Mouse (Mus musculus): ENCODE data around the gene Slc39a3.
"Not testable (repeated sequence)": the region's sequence is repeated elsewhere in the genome, so short reads cannot be mapped to it uniquely, and the experiment has no call there.

Gene Slc39a3

GRCm38 (mm10) chr10:81001161-81001560, 36.1 kb downstream of the Slc39a3 start:
- DNase-seq: no peak

DNA sequence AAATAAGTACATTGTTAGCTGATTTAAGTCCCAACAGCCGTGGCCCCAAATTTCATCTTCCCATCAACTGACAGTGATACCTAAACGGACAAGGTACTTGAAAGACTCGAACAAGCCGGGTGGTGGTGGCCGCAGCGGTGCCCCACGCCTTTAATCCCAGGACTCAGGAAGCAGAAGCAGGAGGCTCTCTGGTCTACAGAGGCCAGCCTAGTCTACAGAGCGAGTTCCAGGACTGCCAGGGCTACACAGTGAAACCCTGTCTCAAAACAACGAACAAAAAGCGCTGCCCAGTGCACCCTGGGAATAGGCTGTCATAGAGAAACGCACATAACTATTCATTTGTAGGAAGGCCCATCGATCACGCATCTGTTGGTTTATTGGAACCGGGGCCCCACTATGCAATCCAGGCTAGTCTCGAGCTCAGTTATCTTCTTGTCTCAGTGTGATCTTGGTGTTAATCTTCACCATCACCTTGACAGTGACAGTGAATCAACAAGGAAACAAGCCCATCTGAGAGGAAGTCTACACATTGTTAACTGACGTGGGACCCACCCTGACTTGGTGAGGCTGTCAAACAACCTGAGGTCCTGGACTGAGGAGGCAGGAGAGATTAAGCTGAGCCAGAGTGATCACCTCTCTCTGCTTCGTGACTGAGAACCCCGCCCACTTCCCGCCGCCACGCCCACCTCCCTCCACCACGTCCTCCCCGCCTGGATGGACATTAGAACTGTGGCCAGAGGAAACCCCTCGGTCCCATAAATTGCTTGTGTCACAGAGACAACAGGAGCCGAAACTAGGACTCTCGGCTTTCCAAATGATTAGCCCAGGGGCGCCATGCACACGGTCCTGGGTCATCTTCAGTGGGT, 36.8 kb downstream of the Slc39a3 start:
- no peak for DNase-seq

DNA sequence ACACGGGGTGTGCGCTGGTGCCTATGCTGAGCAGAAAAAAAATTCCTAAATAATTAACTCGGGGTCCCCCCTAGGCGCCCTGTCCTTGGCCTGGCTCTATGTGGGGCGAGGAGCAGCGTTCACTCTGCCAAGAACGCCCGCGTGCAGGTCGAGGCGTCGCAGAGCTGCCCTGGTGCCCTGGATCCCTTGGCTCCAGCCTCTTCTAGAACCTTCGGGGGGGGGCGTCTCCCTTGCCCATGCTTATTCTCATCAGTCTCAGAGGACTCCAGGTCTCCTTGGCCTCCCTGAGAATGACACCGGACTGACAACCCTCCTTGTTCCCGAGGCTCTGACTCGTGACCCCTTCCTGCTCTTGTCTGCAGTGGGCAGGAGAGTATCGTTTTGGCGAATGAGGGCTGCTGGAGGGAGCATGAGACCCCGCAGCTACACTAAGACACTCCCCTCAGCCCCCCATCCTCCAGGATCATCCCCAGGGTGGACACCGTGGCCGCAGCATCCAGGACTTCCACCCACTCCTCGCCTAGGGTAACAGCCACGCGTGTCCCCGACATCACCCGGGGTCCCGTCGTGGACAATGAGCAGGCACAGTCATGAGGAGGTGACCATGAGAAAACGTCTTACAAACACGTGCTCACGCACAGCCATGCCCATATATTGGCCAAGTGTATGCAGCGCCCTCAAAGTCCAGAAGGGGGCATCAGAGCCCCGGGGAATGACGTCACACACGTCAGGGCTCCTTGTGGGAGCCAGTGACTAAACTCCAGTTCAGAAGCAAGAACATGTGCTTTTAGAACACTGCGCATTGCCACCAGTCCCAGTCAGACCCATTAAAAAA, 37.6 kb downstream of the Slc39a3 start:
- DNase-seq: peak; percentile 85

GRCm38 (mm10) chr10:80998778-80999177, 38.4 kb downstream of the Slc39a3 start:
- peak; percentile 83 for DNase-seq

DNA sequence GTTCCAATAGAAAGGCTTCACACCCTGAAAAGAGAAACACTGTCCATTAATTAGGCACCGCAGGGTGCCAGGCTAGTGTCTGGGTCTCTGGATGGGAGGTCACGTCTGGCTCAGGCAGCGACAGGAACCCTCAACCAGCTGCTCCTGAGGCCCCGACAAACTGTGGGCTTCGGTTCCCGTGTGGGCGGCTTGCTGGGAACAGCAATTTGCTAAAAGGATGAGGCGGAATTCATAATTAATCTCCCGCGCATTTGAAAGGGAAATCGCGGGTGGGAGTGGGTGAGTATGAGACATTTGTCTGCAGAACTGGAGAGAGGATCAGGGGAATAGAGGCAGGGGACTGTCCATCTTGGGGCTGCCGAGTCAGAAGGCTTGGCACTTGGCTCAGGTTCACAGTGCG, 39.2 kb downstream of the Slc39a3 start:
- no peak for DNase-seq

DNA sequence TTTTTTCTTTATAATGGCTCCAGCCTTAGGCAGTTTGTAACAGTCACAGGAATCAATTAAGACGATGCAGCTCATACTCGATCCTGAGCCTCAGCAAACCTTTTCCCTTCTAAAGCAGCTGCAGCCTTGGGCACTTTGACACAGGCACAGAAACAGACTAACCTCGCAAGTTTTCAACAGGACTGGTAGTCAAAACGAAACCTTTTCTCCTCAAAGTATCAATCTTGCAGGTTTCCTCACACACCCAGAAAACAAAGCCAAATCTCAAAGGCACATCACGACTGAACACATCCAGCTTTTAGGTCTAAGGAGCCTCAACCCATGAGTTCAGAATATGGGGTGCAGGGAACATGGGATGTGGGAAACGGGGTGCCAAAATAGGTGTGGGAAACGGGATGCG, 39.9 kb downstream of the Slc39a3 start:
- no peak for DNase-seq

DNA sequence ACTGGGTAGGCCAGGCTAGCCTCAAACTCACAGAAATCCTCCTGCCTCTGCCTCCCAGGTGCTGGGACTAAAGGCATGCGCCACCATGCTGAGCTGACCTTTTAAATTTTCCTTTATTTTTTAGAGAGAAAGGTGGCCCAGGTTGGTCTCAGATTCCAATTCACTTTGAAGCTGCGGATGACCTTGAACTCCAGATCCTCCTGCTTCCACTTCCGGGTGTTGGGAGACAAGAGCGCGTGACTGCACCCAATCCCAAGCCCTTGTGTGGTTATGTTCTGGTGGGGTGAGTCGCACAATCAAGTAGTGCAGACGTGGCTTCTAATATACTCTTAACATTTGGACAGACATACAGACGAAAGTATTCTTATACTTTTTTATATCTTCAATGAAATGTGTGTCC, 40.7 kb downstream of the Slc39a3 start:
- DNase-seq: no peak

DNA sequence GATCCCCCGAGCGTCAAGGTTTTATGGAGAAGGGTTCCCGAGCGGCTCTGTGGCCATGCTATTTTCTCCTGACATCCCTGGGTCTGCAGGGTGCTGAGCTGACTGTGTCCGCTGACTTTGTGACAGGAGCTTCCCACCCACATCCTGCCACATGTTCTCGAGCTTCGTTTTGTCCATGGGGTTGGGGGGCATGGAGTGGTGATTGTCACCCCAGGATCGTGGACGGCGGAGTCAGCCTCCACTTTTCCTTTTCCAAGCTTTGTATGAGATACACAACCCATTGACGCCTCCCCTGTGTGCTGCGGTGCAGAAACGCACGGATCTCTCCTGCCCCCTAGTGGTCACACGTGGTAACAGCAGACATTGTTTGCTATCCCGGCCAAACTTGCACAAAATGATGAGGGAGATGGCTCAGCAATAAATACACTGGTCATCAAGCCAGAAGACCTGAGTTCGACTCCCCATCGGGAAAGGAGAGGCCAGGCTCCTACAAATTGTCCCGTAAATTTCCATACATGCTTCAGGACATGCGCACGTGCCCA, 42.1 kb downstream of the Slc39a3 start:
- DNase-seq: peak; percentile 85

DNA sequence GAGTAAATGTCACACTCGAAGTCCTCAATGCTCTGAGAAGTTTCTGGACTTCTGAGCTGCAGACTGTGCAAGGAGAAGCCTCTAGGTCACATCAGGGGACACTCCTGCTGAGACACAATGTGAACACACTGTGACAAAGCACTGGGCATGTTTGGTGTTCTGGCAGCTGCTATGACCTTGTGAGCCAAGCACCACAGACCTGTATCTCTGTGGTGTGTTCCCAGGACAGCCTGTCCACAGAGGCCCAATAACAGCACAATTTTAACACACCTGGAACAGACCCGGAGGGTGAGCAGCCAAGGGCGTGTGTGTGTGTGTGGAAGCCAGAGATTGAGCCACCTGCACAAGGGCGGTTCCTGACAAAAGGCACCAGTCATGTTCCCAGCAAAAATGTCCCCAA, 42.6 kb downstream of the Slc39a3 start:
- DNase-seq: no peak

- no peak for DNase-seq
Observed at GRCm38 (mm10) chr10:80993276-80993675, 44.0 kb downstream of the Slc39a3 start.

DNA sequence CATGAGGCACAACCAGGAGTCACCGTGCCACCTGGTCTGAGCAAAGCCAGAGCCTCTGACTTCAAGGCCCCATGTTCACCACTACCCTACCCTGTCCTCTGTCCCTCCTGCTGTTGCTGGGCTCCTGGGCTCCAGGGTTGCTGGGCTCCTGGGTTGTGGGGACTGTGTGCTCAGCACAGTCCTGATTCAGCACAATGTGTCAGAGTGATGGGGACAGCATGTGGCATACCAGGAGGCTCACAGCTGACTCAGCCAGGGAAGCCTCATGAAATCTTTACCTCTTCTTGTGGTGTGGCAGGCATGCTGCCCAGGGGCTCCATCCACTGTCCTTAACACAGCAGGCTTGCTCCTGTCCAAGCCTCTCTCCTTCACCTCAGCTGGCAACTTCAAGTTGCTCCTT, 45.3 kb downstream of the Slc39a3 start:
- no peak for DNase-seq

DNA sequence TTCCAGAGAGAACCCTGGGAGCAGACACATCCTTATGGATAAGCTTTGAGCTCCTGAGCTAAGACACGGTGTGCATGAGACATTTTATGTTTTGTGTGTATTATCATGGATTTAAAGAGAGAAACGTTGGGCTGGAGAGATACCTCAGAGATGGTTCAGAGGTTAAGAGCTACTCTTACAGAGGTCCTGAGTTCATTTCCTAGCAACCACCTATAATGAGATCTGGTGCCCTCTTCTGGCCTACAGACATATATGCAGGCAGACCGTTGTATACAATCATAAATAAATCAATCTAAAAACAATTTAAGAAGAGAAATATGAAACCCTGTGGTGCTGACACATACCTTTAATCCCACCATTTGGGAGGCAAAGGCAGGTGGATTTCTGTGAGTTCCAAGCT, 46.2 kb downstream of the Slc39a3 start:
- DNase-seq: peak; percentile 27

GRCm38 (mm10) chr10:80990406-80990805, 46.8 kb downstream of the Slc39a3 start:
- DNase-seq: no peak

GRCm38 (mm10) chr10:80989854-80990253, 47.4 kb downstream of the Slc39a3 start:
- not testable (repeated sequence) for DNase-seq

- no peak for DNase-seq
Observed at GRCm38 (mm10) chr10:80989446-80989845, 47.8 kb downstream of the Slc39a3 start.

- peak; percentile 92 for DNase-seq
Observed at GRCm38 (mm10) chr10:80987709-80988441, 49.4 kb downstream of the Slc39a3 start.

GRCm38 (mm10) chr10:80986754-80987153, 50.5 kb downstream of the Slc39a3 start:
- DNase-seq: no peak

- no peak for DNase-seq
Observed at GRCm38 (mm10) chr10:80985970-80986701, 51.1 kb downstream of the Slc39a3 start.

DNA sequence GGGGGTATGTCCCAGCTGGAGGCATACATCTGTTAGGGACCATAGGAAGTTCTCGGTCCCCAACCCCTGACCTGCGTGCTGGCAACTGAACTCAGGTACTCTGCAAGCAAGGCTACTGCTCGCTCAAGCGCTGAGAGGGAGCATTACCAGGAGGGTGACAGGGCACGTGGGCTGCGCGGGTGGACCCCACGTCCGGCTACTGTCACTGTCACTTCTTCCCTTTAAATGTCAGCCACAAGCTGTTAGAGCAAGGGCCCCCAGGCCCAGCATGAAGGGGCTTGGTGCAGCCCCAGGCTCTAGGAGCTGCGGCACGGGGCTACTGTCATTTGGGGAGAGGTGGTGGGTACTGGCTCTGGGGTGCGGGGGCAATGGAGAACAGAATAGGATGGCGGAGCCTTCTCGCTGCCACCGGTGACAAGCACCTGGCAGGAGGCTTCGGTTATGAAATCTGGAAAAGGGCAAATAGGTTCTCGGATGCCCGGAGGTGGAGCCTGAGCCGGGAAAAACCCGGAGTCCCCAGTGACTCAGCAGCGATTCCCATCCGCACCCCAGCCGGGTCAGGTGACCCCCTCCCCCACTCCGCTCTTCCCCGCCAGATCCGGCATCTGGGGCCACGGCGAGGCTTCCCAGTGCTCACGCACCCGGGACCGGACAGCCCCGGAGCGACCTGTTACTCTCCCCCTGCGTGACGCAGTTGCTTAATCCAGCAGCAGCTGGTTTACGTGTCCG, 51.8 kb downstream of the Slc39a3 start:
- no peak for DNase-seq

DNA sequence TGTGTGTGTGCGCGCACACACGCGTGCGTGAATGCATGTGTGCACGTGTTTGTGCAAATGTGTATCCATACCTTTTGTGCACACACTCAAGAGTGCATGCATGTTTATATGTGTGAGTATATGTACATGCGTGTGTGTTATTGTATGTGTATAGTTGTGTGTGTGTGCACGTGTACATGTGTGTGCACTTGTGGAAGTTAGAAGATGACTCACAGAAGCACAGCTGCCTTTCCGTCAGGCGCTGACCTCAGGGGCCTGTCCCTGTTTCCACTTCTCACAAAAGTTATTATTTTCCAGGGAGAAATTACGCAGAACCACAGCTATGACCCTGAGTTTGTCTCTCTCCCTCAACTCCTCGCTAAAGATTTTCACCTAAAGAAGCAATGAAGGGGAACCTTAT, 53.0 kb downstream of the Slc39a3 start:
- DNase-seq: no peak

DNA sequence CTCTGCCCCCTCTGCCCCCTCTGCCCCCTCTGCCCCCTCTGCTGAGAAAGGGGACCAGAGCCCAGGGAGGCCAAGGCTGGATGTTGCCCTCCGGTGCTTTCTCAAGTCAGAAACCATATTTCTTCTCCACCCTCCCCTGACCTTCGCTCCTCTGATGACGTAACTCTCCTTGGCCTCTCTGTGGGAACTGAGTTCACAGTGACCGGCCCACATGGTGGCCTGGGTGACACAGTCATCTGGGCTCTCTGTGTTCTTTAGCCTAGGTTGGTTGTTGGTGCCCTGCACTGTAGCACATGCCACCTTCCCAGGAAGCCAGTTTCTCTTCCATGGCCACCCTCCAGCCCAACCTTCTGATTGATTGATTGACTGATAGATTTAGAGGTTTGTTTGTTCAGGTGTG, 54.8 kb downstream of the Slc39a3 start:
- DNase-seq: no peak
